Mouse (Mus musculus): Measurements from ENCODE around the gene Fam102a. TPM values are rescaled to one million over a fixed set of nuclear protein-coding genes. Genes with fewer than 3 reads are reported as not detected.

The Fam102a gene
- polyA plus RNA-seq, 1 experiment from 2014 or later: 16.9 TPM

GRCm38 (mm10) chr2:32536634-32537359, 1.7 kb downstream of the Fam102a start:
- H3K9me3 ChIP-seq (ENCODE audit: control insufficient read depth, low read length): no peaks in the 10 kb centered on the region
- no peaks in the 10 kb centered on the region for H3K36me3 ChIP-seq (ENCODE audit: control insufficient read depth, insufficient read depth, low read length)
- no peak for ATAC-seq (ENCODE audit: low FRiP score, low TSS enrichment)
- H3K27ac ChIP-seq (ENCODE audit: low read depth, low read length): peak overlapping the region; percentile 61
- H3K4me2 ChIP-seq (replicated peaks; ENCODE audit: low read depth, low read length): peak overlapping the region; percentile 71
- peak overlapping the region; percentile 71 for H3K9ac ChIP-seq (ENCODE audit: low read depth, low read length)
- no peaks in the 10 kb centered on the region for H3K27me3 ChIP-seq (ENCODE audit: control insufficient read depth, insufficient read depth, low read length)
- 4% methylated on average over 11 of the region's 11 CpGs for WGBS
- peak overlapping the region; percentile 64 for H3K4me3 ChIP-seq (ENCODE audit: low read length)
- H3K4me1 ChIP-seq (ENCODE audit: control insufficient read depth, insufficient read depth, low read length): peaks cover 61% of the 10 kb centered on the region

- Histone ChIP-seq H3K4me3 (ENCODE audit: low read length) (peak overlapping the region; percentile 64), H3K9ac (ENCODE audit: low read depth, low read length) (peak overlapping the region; percentile 71), H3K36me3 (ENCODE audit: control insufficient read depth, insufficient read depth, low read length) (no peaks in the 10 kb centered on the region), H3K27ac (ENCODE audit: low read depth, low read length) (peak overlapping the region; percentile 61; the same call in 1 of the 2 replicates), H3K9me3 (ENCODE audit: control insufficient read depth, low read length) (no peaks in the 10 kb centered on the region), H3K27me3 (ENCODE audit: control insufficient read depth, insufficient read depth, low read length) (no peaks in the 10 kb centered on the region), H3K4me1 (ENCODE audit: control insufficient read depth, insufficient read depth, low read length) (peaks cover 61% of the 10 kb centered on the region), H3K4me2 (replicated peaks; ENCODE audit: low read depth, low read length) (peak overlapping the region; percentile 71)
- 10% methylated on average over 9 of the region's 9 CpGs for WGBS
- no peak for ATAC-seq (ENCODE audit: low FRiP score, low TSS enrichment)
These were observed 2.3 kb downstream of the Fam102a start for GRCm38 (mm10) chr2:32537360-32537905.

GRCm38 (mm10) chr2:32537941-32538340, 2.8 kb downstream of the Fam102a start:
- Histone ChIP-seq H3K9ac (ENCODE audit: low read depth, low read length) (peak overlapping the region; percentile 71; the same call in 1 of the 2 replicates), H3K4me3 (ENCODE audit: low read length) (peak overlapping the region; percentile 64; the same call in 1 of the 2 replicates), H3K4me2 (replicated peaks; ENCODE audit: low read depth, low read length) (peak overlapping the region; percentile 71), H3K27ac (ENCODE audit: low read depth, low read length) (no peak overlapping the region), H3K36me3 (ENCODE audit: control insufficient read depth, insufficient read depth, low read length) (no peaks in the 10 kb centered on the region), H3K4me1 (ENCODE audit: control insufficient read depth, insufficient read depth, low read length) (peaks cover 61% of the 10 kb centered on the region), H3K9me3 (ENCODE audit: control insufficient read depth, low read length) (no peaks in the 10 kb centered on the region), H3K27me3 (ENCODE audit: control insufficient read depth, insufficient read depth, low read length) (no peaks in the 10 kb centered on the region)
- 71% methylated on average over 5 of the region's 5 CpGs for WGBS
- no peak for ATAC-seq (ENCODE audit: low FRiP score, low TSS enrichment)

- H3K9ac ChIP-seq (ENCODE audit: low read depth, low read length): no peak overlapping the region
- H3K36me3 ChIP-seq (ENCODE audit: control insufficient read depth, insufficient read depth, low read length): no peaks in the 10 kb centered on the region
- no peak for ATAC-seq (ENCODE audit: low FRiP score, low TSS enrichment)
- H3K4me2 ChIP-seq (replicated peaks; ENCODE audit: low read depth, low read length): peak overlapping the region; percentile 71; the same call in 1 of the 2 replicates
- no peaks in the 10 kb centered on the region for H3K9me3 ChIP-seq (ENCODE audit: control insufficient read depth, low read length)
- peaks cover 57% of the 10 kb centered on the region for H3K4me1 ChIP-seq (ENCODE audit: control insufficient read depth, insufficient read depth, low read length)
- 0 out of 2 replicates have a peak overlapping the region, but pooled peaks have one; percentile 64 for H3K4me3 ChIP-seq (ENCODE audit: low read length)
- 77% methylated on average over 4 of the region's 4 CpGs for WGBS
- no peaks in the 10 kb centered on the region for H3K27me3 ChIP-seq (ENCODE audit: control insufficient read depth, insufficient read depth, low read length)
- no peak overlapping the region for H3K27ac ChIP-seq (ENCODE audit: low read depth, low read length)
These were observed 3.3 kb downstream of the Fam102a start for GRCm38 (mm10) chr2:32538461-32538860.

GRCm38 (mm10) chr2:32539452-32539981, 4.4 kb downstream of the Fam102a start:
- H3K4me3 ChIP-seq (ENCODE audit: low read length): no peak overlapping the region
- no peak overlapping the region for H3K27ac ChIP-seq (ENCODE audit: low read depth, low read length)
- peaks cover 48% of the 10 kb centered on the region for H3K4me1 ChIP-seq (ENCODE audit: control insufficient read depth, insufficient read depth, low read length)
- H3K9me3 ChIP-seq (ENCODE audit: control insufficient read depth, low read length): no peaks in the 10 kb centered on the region
- WGBS: 70% methylated on average over 14 of the region's 14 CpGs
- no peaks in the 10 kb centered on the region for H3K27me3 ChIP-seq (ENCODE audit: control insufficient read depth, insufficient read depth, low read length)
- H3K4me2 ChIP-seq (replicated peaks; ENCODE audit: low read depth, low read length): no peak overlapping the region
- no peaks in the 10 kb centered on the region for H3K36me3 ChIP-seq (ENCODE audit: control insufficient read depth, insufficient read depth, low read length)
- no peak for ATAC-seq (ENCODE audit: low FRiP score, low TSS enrichment)
- H3K9ac ChIP-seq (ENCODE audit: low read depth, low read length): no peak overlapping the region

- H3K9me3 ChIP-seq (ENCODE audit: control insufficient read depth, low read length): no peaks in the 10 kb centered on the region
- H3K4me3 ChIP-seq (ENCODE audit: low read length): no peak overlapping the region
- H3K27ac ChIP-seq (ENCODE audit: low read depth, low read length): no peak overlapping the region
- H3K4me1 ChIP-seq (ENCODE audit: control insufficient read depth, insufficient read depth, low read length): peaks cover 41% of the 10 kb centered on the region
- no peaks in the 10 kb centered on the region for H3K36me3 ChIP-seq (ENCODE audit: control insufficient read depth, insufficient read depth, low read length)
- no peak for ATAC-seq (ENCODE audit: low FRiP score, low TSS enrichment)
- H3K27me3 ChIP-seq (ENCODE audit: control insufficient read depth, insufficient read depth, low read length): no peaks in the 10 kb centered on the region
- H3K9ac ChIP-seq (ENCODE audit: low read depth, low read length): no peak overlapping the region
- 94% methylated on average over 2 of the region's 2 CpGs for WGBS
- H3K4me2 ChIP-seq (replicated peaks; ENCODE audit: low read depth, low read length): no peak overlapping the region
These were observed 6.3 kb downstream of the Fam102a start for GRCm38 (mm10) chr2:32541333-32541908.

- H3K4me3 ChIP-seq (ENCODE audit: low read length): no peak overlapping the region
- H3K27ac ChIP-seq (ENCODE audit: low read depth, low read length): no peak overlapping the region
- H3K36me3 ChIP-seq (ENCODE audit: control insufficient read depth, insufficient read depth, low read length): no peaks in the 10 kb centered on the region
- peaks cover 35% of the 10 kb centered on the region for H3K4me1 ChIP-seq (ENCODE audit: control insufficient read depth, insufficient read depth, low read length)
- 84% methylated on average over 4 of the region's 4 CpGs for whole genome bisulfite sequencing
- no peak for ATAC-seq (ENCODE audit: low FRiP score, low TSS enrichment)
- no peaks in the 10 kb centered on the region for H3K27me3 ChIP-seq (ENCODE audit: control insufficient read depth, insufficient read depth, low read length)
- no peaks in the 10 kb centered on the region for H3K9me3 ChIP-seq (ENCODE audit: control insufficient read depth, low read length)
- H3K9ac ChIP-seq (ENCODE audit: low read depth, low read length): no peak overlapping the region
- H3K4me2 ChIP-seq (replicated peaks; ENCODE audit: low read depth, low read length): no peak overlapping the region
These were observed 6.9 kb downstream of the Fam102a start for GRCm38 (mm10) chr2:32541986-32542573.

GRCm38 (mm10) chr2:32543031-32543449, 7.9 kb downstream of the Fam102a start:
- H3K36me3 ChIP-seq (ENCODE audit: control insufficient read depth, insufficient read depth, low read length): no peaks in the 10 kb centered on the region
- 87% methylated on average over 3 of the region's 3 CpGs for WGBS
- peaks cover 26% of the 10 kb centered on the region; the same call in 1 of the 2 replicates for H3K4me1 ChIP-seq (ENCODE audit: control insufficient read depth, insufficient read depth, low read length)
- no peak overlapping the region for H3K27ac ChIP-seq (ENCODE audit: low read depth, low read length)
- H3K9ac ChIP-seq (ENCODE audit: low read depth, low read length): no peak overlapping the region
- ATAC-seq (ENCODE audit: low FRiP score, low TSS enrichment): no peak
- no peaks in the 10 kb centered on the region for H3K9me3 ChIP-seq (ENCODE audit: control insufficient read depth, low read length)
- no peak overlapping the region for H3K4me3 ChIP-seq (ENCODE audit: low read length)
- H3K27me3 ChIP-seq (ENCODE audit: control insufficient read depth, insufficient read depth, low read length): no peaks in the 10 kb centered on the region
- H3K4me2 ChIP-seq (replicated peaks; ENCODE audit: low read depth, low read length): no peak overlapping the region
